Mouse (Mus musculus) spleen, adult 2 months (tissue): Measurements from ENCODE around the gene Rin2.

Experiments
- CTCF ChIP-seq: fragments of 200-500 bp; IDR thresholded peaks from 2 replicates; pipeline ENCODE4 v1.5.1; 2011; ENCODE audit warnings: mild to moderate bottlenecking, inconsistent platforms; ENCODE audit not compliant: insufficient read depth, insufficient read length, insufficient replicate concordance; ENCODE audit errors: extremely low read depth
- POLR2A ChIP-seq: fragments of 200-500 bp; IDR thresholded peaks from 2 replicates; pipeline ENCODE4 v1.6.1; 2011; ENCODE audit warnings: low read depth, low read length, inconsistent platforms

DNA sequence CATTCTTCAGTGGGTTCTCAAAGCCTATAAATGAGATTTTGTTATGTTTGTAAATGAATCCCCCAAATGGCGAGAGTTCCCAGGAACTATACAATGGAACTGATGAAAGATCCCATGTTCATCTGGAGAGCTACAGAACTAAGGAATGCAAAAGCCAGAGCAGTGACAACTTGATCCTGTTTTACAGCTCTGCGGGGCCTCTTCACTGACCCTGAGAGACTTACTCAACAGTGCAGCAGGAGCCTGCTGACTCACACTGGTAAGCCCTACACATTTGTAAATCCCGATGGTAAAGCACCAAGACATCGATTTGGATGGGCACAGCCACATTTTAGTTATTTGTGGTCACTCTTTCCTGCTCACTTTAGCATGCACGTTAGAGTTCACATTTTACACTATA is 62.2 kb downstream of the Rin2 start:
- TF ChIP-seq CTCF (no peak), POLR2A (no peak)
